Mouse (Mus musculus): ENCODE results near the gene Irx2.

GRCm38 (mm10) chr13:72636331-72636851 is 7.8 kb downstream of the Irx2 start:
- no peak for TF ChIP-seq EP300 (IDR thresholded peaks at IDR 0.05; ENCODE audit: low read depth)
- TF ChIP-seq CTCF (IDR thresholded peaks at IDR 0.05; ENCODE audit: low read depth): no peak
